8 mouse cellular contexts compared by ENCODE assay signal in the genomic region with DNA sequence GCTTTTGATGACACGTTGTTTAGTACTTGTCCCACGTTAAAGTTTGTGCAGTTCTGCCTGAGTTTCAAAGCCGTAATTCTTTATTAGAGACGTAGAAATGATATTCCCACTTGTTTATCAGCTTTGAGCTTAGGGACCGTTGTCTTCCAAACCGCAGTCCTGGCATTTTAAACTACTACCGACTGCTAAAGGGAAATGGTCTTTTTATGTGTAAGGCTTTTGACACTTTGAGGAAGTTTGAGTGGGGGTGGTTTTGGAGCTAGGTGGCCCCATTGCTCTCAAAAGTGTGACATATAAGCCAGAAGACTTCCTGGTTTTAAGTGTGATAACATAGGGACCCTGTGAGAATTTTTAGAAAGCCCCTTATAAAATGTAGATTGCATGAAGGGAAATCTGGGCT. TPM values are rescaled to one million over a fixed set of nuclear protein-coding genes. Genes with fewer than 3 reads are reported as not detected.
A peak's percentile ranks its signal among the peaks of the same experiment; 100 is the strongest.
DNase-seq lines count a peak whose midpoint lies in the region; ATAC-seq and TF ChIP-seq lines count a peak whose summit lies in the region.

No protein-coding gene starts in this region.

- peak overlapping the region; percentile 84 for H3K4me3 ChIP-seq in cerebellum, adult 2 months (replicated peaks; ENCODE audit: insufficient read depth, low read depth, low read length)
- H3K4me3 ChIP-seq in brown adipose tissue, adult 24 weeks (ENCODE audit: insufficient read depth, low read depth, low read length): peak overlapping the region; percentile 87
- H3K4me3 ChIP-seq in hindbrain, embryonic 11.5 days (ENCODE audit: low read depth, low read length): peak overlapping the region; percentile 62
- peak overlapping the region; percentile 78 for H3K4me3 ChIP-seq in lung, postnatal 0 days (ENCODE audit: low read depth, low read length)

- H3K9ac ChIP-seq in hindbrain, embryonic 11.5 days (ENCODE audit: low read depth, low read length): peak overlapping the region; percentile 77
- H3K9ac ChIP-seq in lung, postnatal 0 days (replicated peaks; ENCODE audit: low read depth): peak overlapping the region; percentile 87

- peak overlapping the region; percentile 94 for H3K4me2 ChIP-seq in hindbrain, embryonic 11.5 days (replicated peaks; ENCODE audit: low read depth, low read length)
- peak overlapping the region; percentile 85 for H3K4me2 ChIP-seq in lung, postnatal 0 days (replicated peaks; ENCODE audit: low read depth, low read length)

- TF ChIP-seq POLR2A in cerebellum, adult 2 months (IDR thresholded peaks at IDR 0.05; ENCODE audit: borderline replicate concordance, insufficient read depth, low read length): no peak

- no peaks in the 10 kb centered on the region for H3K9me3 ChIP-seq in hindbrain, embryonic 11.5 days (ENCODE audit: control insufficient read depth, low read length)
- no peaks in the 10 kb centered on the region for H3K9me3 ChIP-seq in lung, postnatal 0 days (ENCODE audit: low read length)

- no peaks in the 10 kb centered on the region for H3K36me3 ChIP-seq in hindbrain, embryonic 11.5 days (ENCODE audit: control insufficient read depth, insufficient read depth, low read length)
- H3K36me3 ChIP-seq in lung, postnatal 0 days (ENCODE audit: insufficient read depth, low read length): no peaks in the 10 kb centered on the region

- H3K27ac ChIP-seq in cerebellum, adult 2 months (ENCODE audit: insufficient read depth, low read length): no peak overlapping the region
- H3K27ac ChIP-seq in brown adipose tissue, adult 24 weeks (replicated peaks; ENCODE audit: low read depth, low read length): peak overlapping the region; percentile 79
- no peak overlapping the region for H3K27ac ChIP-seq in hindbrain, embryonic 11.5 days (ENCODE audit: low read depth, low read length)
- H3K27ac ChIP-seq in lung, postnatal 0 days (ENCODE audit: low read length): peak overlapping the region; percentile 86; the same call in 1 of the 2 replicates

- no peak for TF ChIP-seq CTCF in cerebellum, adult 2 months (IDR thresholded peaks at IDR 0.05; ENCODE audit: borderline replicate concordance, insufficient read depth, low read depth, low read length)
- TF ChIP-seq CTCF in lung, postnatal 0 days (IDR thresholded peaks at IDR 0.05): no peak

- no peaks in the 10 kb centered on the region for H3K27me3 ChIP-seq in cerebellum, adult 2 months (ENCODE audit: control insufficient read depth, insufficient read depth, low read length)
- 0 out of 2 replicates have a peak, but pooled peaks cover 2% of the 10 kb centered on the region for H3K27me3 ChIP-seq in hindbrain, embryonic 11.5 days (ENCODE audit: control insufficient read depth, insufficient read depth, low read length)
- no peaks in the 10 kb centered on the region for H3K27me3 ChIP-seq in lung, postnatal 0 days (replicated peaks; ENCODE audit: insufficient read depth, low read length)

- H3K4me1 ChIP-seq in cerebellum, adult 2 months (ENCODE audit: control insufficient read depth, insufficient read depth, low read length): peaks cover 17% of the 10 kb centered on the region
- peaks cover 9% of the 10 kb centered on the region for H3K4me1 ChIP-seq in brown adipose tissue, adult 24 weeks (ENCODE audit: control insufficient read depth, insufficient read depth, insufficient read length, low read length)
- H3K4me1 ChIP-seq in hindbrain, embryonic 11.5 days (replicated peaks; ENCODE audit: control insufficient read depth, insufficient read depth, low read length): no peaks in the 10 kb centered on the region; the same call in 1 of the 2 replicates
- H3K4me1 ChIP-seq in lung, postnatal 0 days (ENCODE audit: insufficient read depth, low read depth, low read length): peaks cover 7% of the 10 kb centered on the region; the same call in 1 of the 2 replicates

- WGBS in cerebellum, adult 2 months: 15% methylated on average over 7 of the region's 7 CpGs
- 33% methylated on average over 7 of the region's 7 CpGs for WGBS in hindbrain, embryonic 11.5 days
- 3% methylated on average over 7 of the region's 7 CpGs for WGBS in lung, postnatal 0 days

- TF ChIP-seq EP300 in lung, postnatal 0 days (IDR thresholded peaks at IDR 0.05): no peak

- no peak for ATAC-seq in hindbrain, embryonic 11.5 days (ENCODE audit: low FRiP score)
- no peak for ATAC-seq in lung, postnatal 0 days

- no peak for DNase-seq in cerebellum, adult 2 months
- no peak for DNase-seq in cerebellum, adult 11-12 months
- DNase-seq in hindbrain, embryonic 11.5 days (ENCODE audit: low spot score): no peak
- peak; percentile 48 for DNase-seq in lung, postnatal 0 days (ENCODE audit: low spot score)
- peak; percentile 63 to 68 for DNase-seq in spleen, postnatal 36 days (ENCODE audit: low spot score in 2 of 2)
- DNase-seq in retina, embryonic 14.5 days (ENCODE audit: low spot score): no peak
- no peak for DNase-seq in right cerebral cortex, postnatal 25 days

RNA-seq across cellular contexts. Expression of gene Gpatch2l, which starts 0.9 kb away (rescaled TPM):
- 26.1 and 28.0 TPM in 2 replicates for polyA plus RNA-seq in cerebellum, adult 2 months (2012; rRNA removed)
- 6.8 and 8.8 TPM in 2 replicates for polyA plus RNA-seq in brown adipose tissue, adult 24 weeks (2012; ENCODE audit: insufficient read depth, insufficient read length, missing spikeins)
- 17.4 and 18.8 TPM in 2 replicates for polyA plus RNA-seq in hindbrain, embryonic 11.5 days (2014; fragmentation: Nextera tagmentation; extraction: Ambion mirVana)
- polyA plus RNA-seq in lung, postnatal 0 days (2015; fragmentation: Nextera tagmentation; extraction: Ambion mirVana): 10.0 and 11.6 TPM in 2 replicates

Comparison
In these comparisons a context has a peak if more than half of its experiments do, and no peak if none do; other contexts are left out.
1. DNase-seq: peak in lung, postnatal 0 days (single experiment) and spleen, postnatal 36 days (2 of 2); none in cerebellum, adult 2 months (0 of 2), cerebellum, adult 11-12 months (single experiment), hindbrain, embryonic 11.5 days (single experiment), retina, embryonic 14.5 days (single experiment) and right cerebral cortex, postnatal 25 days (single experiment).
2. H3K27ac ChIP-seq: peak in brown adipose tissue, adult 24 weeks (single experiment) and lung, postnatal 0 days (single experiment); none in cerebellum, adult 2 months (single experiment) and hindbrain, embryonic 11.5 days (single experiment).
3. Peak in every context shown above with its lines, with median percentiles within 50 percentile points of each other: H3K4me3 ChIP-seq.